Mouse (Mus musculus) lung, embryonic 14.5 days (tissue): ENCODE data around the gene Elfn2. TPM values are rescaled to one million over a fixed set of nuclear protein-coding genes. Genes with fewer than 3 reads are reported as not detected.

ENCODE experiments used
- ATAC-seq: fragments of 200-750 bp; cut with Nextera tagmentation; 2 replicates; pipeline ENCODE4 v1.8.0; 2017; ENCODE audit warnings: mild to moderate bottlenecking, moderate TSS enrichment, moderate library complexity; ENCODE audit not compliant: insufficient read depth
- DNase-seq: peaks from one replicate; pipeline ENCODE4 v3.0.0-alpha.2; 2015
- H3K27ac ChIP-seq: fragments of 300-500 bp; sonication (generic); 2 replicates; pipeline ENCODE4 v1.5.1; 2014; ENCODE audit warnings: low read depth, mild to moderate bottlenecking, moderate library complexity
- H3K27me3 ChIP-seq: fragments of 300-500 bp; sonication (generic); 2 replicates; pipeline ENCODE4 v1.6.1; 2014; ENCODE audit warnings: low read length, control low read depth; ENCODE audit not compliant: insufficient read depth
- H3K36me3 ChIP-seq: fragments of 300-500 bp; sonication (generic); 2 replicates; pipeline ENCODE4 v1.6.1; 2014; ENCODE audit warnings: control low read depth; ENCODE audit not compliant: insufficient read depth
- H3K4me1 ChIP-seq: fragments of 300-500 bp; sonication (generic); 2 replicates; pipeline ENCODE4 v1.6.1; 2014; ENCODE audit warnings: antibody characterized with exemption, control low read depth; ENCODE audit not compliant: insufficient read depth
- H3K4me2 ChIP-seq: fragments of 300-500 bp; sonication (generic); 2 replicates; pipeline ENCODE4 v1.6.1; 2014; ENCODE audit warnings: mild to moderate bottlenecking
- H3K4me3 ChIP-seq: fragments of 300-500 bp; sonication (generic); 2 replicates; pipeline ENCODE4 v1.5.1; 2014; ENCODE audit warnings: low read depth, low read length
- H3K9ac ChIP-seq: fragments of 300-500 bp; sonication (generic); 2 replicates; pipeline ENCODE4 v1.6.1; 2014
- H3K9me3 ChIP-seq: fragments of 300-500 bp; sonication (generic); 2 replicates; pipeline ENCODE4 v1.6.1; 2016; ENCODE audit warnings: low read depth, low read length, control low read depth
- CTCF ChIP-seq: IDR thresholded peaks from 2 replicates; pipeline ENCODE4 v1.5.1; 2016; ENCODE audit warnings: antibody characterized with exemption, low read depth
- WGBS: fragments of 180-500 bp; shearing (Covaris S2); extraction: QIAGEN DNeasy Blood & Tissue Kit; methylation state at CpG from one replicate; pipeline ENCODE4 v1.1.7; 2014; 5-methylcytosine and 5-hydroxymethylcytosine counted together
- polyA plus RNA-seq: library from polyadenylated mRNA; unstranded; fragments of >200 nt; fragmentation: Nextera tagmentation; extraction: Ambion mirVana; gene quantifications from 2 replicates; pipeline ENCODE4 v1.2.1, GENCODE M21; 2014

Elfn2 gene
- polyA plus RNA-seq, 1 experiment from 2014 or later, result 0.08 TPM

DNA sequence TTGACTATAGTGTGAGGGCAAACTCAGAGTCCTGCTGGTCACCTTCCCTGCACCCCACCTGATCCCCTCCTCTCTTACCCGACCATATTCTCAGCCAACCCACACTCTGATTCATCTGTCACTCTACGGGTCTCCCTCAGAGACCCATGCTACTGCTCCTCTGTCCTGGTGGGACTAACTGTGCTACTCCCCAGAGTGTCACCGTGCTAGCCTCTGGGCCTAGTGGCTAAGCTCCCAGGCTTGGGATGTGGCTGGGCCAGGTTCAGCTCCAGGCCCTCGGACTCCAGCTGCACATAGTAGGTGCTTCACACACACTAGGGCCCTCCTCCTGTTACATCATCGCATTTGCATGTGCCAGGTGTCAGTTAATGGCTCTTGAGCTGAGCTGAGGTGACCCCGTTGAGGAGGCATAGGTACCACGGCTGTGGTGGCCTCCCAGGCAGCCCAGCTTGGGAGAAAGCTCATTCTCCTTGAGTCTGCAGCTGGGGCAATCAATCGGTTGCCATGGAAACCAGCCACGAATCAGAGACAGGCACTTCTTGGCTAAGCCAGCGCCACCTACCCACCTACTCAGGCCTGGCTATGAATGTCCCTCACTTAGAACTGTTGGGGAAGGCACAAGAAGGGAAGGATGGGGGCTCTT is 84.4 kb downstream of the Elfn2 start:
- Histone ChIP-seq H3K4me2 (no peak overlapping the region), H3K27me3 (no peaks in the 10 kb centered on the region), H3K27ac (no peak overlapping the region), H3K36me3 (no peaks in the 10 kb centered on the region), H3K9me3 (no peaks in the 10 kb centered on the region), H3K4me1 (no peaks in the 10 kb centered on the region), H3K4me3 (no peak overlapping the region), H3K9ac (no peak overlapping the region)
- 0 out of 2 replicates have a peak, but pooled peaks have one; percentile 1 for TF ChIP-seq CTCF
- DNase-seq (peak; percentile 77), ATAC-seq (no peak)
- WGBS, result 32% methylated on average over 10 of the region's 10 CpGs

DNA sequence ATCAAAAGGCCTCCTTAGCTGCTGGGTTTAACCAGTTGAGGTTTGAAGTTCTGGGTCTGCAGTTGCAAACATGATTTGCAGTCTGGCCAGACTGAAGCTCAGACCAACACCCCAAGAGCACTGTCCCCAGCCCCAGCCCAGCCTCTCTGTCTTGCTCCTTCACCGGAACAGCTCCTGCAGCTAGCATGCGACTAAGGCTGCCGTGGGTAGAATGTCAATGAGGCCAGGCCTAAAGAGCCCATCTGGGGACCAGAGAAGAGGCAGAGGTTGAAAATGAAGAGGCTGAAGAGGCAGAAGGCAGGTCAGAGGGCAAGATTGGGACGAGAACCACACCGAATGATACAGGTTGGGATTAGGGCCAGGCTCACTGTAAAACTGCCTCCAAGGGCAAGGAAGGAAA is 85.2 kb downstream of the Elfn2 start:
- Histone ChIP-seq H3K4me2 (no peak overlapping the region), H3K27ac (no peak overlapping the region), H3K4me1 (no peaks in the 10 kb centered on the region), H3K9me3 (no peaks in the 10 kb centered on the region), H3K36me3 (no peaks in the 10 kb centered on the region), H3K4me3 (no peak overlapping the region), H3K27me3 (no peaks in the 10 kb centered on the region), H3K9ac (no peak overlapping the region)
- no peak for TF ChIP-seq CTCF
- DNase-seq, result no peak
- ATAC-seq, result no peak
- WGBS, result 64% methylated on average over 5 of the region's 5 CpGs

DNA sequence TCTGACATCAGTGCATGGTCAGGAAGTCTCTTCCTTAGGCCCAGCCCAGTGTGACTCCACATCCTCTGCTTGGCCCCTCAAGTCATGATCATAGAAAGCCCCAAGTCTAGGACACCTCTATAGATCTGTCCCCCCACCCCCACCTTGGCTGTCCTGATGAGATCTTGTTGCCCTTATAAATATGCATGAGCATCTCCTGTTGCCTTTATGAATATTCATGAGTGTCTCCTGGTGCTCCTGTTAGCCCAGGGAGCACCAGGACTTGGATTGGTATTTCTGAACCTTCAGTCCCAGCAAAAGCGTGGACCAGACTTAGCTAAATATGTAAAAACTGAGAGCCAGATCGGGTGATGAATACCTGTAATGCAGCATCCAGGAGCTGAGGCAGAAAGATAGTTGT is 86.2 kb downstream of the Elfn2 start:
- DNase-seq (no peak), ATAC-seq (no peak)
- no peak overlapping the region for H3K4me2 ChIP-seq
- H3K4me3 ChIP-seq, result no peak overlapping the region
- no peaks in the 10 kb centered on the region for H3K27me3 ChIP-seq
- no peak overlapping the region for H3K27ac ChIP-seq
- no peak overlapping the region for H3K9ac ChIP-seq
- no peaks in the 10 kb centered on the region for H3K9me3 ChIP-seq
- TF ChIP-seq CTCF, result no peak
- H3K36me3 ChIP-seq, result no peaks in the 10 kb centered on the region
- H3K4me1 ChIP-seq, result no peaks in the 10 kb centered on the region
- 69% methylated on average over 2 of the region's 2 CpGs for WGBS

DNA sequence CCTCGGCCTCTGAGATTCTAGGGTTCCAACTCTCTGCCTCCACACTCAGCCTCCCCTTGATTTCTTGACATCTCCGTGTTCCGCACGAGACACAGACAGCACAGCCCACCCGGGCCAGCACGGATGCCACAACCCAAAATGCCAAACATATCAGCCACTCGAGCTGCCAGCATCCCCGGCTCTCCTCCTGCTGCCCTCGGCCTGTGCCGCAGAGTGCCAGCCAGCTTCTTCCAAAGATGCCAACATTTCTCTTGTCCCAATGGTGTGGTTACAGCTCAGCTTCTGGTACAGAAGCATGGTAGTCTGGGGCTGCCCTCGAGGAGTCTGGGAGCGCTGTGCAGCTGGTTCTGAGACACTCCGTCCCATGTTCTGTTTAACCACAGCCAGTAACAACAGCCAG is 92.3 kb downstream of the Elfn2 start:
- Histone ChIP-seq H3K36me3 (no peaks in the 10 kb centered on the region), H3K9ac (no peak overlapping the region), H3K9me3 (no peaks in the 10 kb centered on the region), H3K4me1 (no peaks in the 10 kb centered on the region), H3K27me3 (no peaks in the 10 kb centered on the region), H3K27ac (no peak overlapping the region), H3K4me3 (no peak overlapping the region), H3K4me2 (no peak overlapping the region)
- TF ChIP-seq CTCF, result no peak
- ATAC-seq (no peak), DNase-seq (no peak)
- 82% methylated on average over 13 of the region's 13 CpGs for WGBS

DNA sequence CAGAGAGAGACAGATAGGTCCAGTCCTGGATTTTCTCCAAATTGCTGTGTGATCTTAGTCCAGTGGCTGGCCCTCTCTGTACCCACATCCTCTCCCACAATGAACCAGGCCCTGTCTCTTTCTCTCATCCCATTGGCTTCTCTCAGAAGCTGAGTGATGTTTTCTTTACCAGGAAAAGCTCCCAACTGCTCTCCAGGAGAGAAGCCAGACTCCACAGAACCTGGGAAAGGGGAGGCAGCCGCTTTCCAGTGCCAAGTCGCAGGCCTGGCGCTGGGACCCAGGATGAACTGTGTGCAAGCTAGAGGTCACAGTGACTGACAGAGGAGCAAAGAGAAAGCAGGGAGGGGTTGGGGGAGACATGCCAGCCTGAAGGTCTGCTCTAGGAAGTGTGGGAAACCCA is 93.6 kb downstream of the Elfn2 start:
- Histone ChIP-seq H3K9ac (no peak overlapping the region), H3K9me3 (no peaks in the 10 kb centered on the region), H3K4me1 (no peaks in the 10 kb centered on the region), H3K27me3 (no peaks in the 10 kb centered on the region), H3K27ac (no peak overlapping the region; the same call in 1 of the 2 replicates), H3K36me3 (no peaks in the 10 kb centered on the region), H3K4me3 (no peak overlapping the region), H3K4me2 (no peak overlapping the region)
- no peak for TF ChIP-seq CTCF
- DNase-seq, result no peak
- no peak for ATAC-seq
- 75% methylated on average over 3 of the region's 3 CpGs for WGBS

DNA sequence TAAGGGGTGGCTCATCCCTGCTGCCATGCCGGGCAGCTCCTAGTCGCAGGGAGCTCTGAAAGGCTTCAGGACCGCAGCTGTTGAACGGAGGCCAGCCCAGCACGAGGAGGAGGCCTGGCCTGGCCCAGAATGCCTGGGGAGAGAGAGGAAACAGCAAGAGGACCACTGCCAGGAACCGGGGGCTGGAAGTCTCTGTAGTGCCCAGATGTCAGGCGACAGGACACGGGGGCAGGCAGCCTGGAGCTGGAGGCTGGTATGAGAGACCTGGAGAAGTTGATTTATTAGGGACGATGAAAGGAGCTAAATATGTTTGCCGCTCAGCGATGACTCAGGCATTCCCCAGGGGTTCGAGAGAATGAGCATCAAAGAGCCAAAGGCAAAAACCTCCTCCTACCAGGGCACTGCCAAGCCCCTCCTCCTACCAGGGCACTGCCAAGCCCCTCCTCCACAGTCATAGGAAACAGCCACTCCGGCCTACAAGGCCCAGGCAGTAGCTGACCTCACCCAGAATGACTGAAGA is 94.1 kb downstream of the Elfn2 start:
- no peaks in the 10 kb centered on the region for H3K4me1 ChIP-seq
- no peak for TF ChIP-seq CTCF
- H3K4me3 ChIP-seq, result no peak overlapping the region
- peak; percentile 83 for ATAC-seq
- H3K9me3 ChIP-seq, result no peaks in the 10 kb centered on the region
- WGBS, result 39% methylated on average over 13 of the region's 13 CpGs
- peak; percentile 82 for DNase-seq
- H3K9ac ChIP-seq, result no peak overlapping the region
- no peak overlapping the region for H3K4me2 ChIP-seq
- no peaks in the 10 kb centered on the region for H3K27me3 ChIP-seq
- H3K36me3 ChIP-seq, result no peaks in the 10 kb centered on the region
- H3K27ac ChIP-seq, result peak overlapping the region; percentile 54; the same call in 1 of the 2 replicates

DNA sequence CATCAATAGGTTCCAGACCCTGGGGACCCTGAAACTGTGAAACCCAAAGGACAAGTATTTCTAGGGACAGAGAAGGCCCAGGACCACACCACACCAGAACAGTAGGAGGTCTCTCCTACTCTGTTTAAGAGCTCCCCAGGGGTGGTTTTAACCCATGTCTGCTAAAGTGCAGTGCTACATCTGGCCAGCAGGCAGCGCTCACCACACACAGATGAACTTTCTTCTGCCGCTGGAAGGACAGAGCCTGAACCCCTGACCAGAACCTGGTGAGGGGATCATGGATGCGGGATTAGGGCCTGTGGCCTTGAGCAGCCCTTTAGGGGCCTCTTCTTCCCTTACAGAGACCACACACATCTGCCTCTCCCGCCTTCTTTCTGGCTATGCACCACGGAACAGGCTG is 95.1 kb downstream of the Elfn2 start:
- H3K36me3 ChIP-seq, result no peaks in the 10 kb centered on the region
- no peak overlapping the region for H3K9ac ChIP-seq
- H3K4me1 ChIP-seq, result no peaks in the 10 kb centered on the region
- no peaks in the 10 kb centered on the region for H3K9me3 ChIP-seq
- no peak for ATAC-seq
- WGBS, result 14% methylated on average over 5 of the region's 5 CpGs
- H3K4me2 ChIP-seq, result no peak overlapping the region
- peak; percentile 88 for DNase-seq
- no peak overlapping the region for H3K27ac ChIP-seq
- H3K27me3 ChIP-seq, result no peaks in the 10 kb centered on the region
- peak; percentile 95 for TF ChIP-seq CTCF
- no peak overlapping the region for H3K4me3 ChIP-seq

Other genes with a start within 250 kb of the Elfn2 start
- 0.12 TPM in 1 of 2 replicates, not detected in the other for gene Il2rb, start 223.5 kb downstream of the Elfn2 start, polyA plus RNA-seq
- gene C1qtnf6, start 187.4 kb downstream of the Elfn2 start, polyA plus RNA-seq, result 39.8 and 40.7 TPM in 2 replicates
- 0.08 TPM in 1 of 2 replicates, not detected in the other for gene Sstr3, start 174.1 kb downstream of the Elfn2 start, polyA plus RNA-seq
- gene Rac2, start 146.0 kb downstream of the Elfn2 start, polyA plus RNA-seq, result 12.2 and 16.2 TPM in 2 replicates
- gene Cyth4, start 121.7 kb downstream of the Elfn2 start, polyA plus RNA-seq, result 4.2 and 4.9 TPM in 2 replicates
- 28.7 and 34.3 TPM in 2 replicates for gene Mfng, start 54.7 kb upstream of the Elfn2 start, polyA plus RNA-seq
- 7.8 and 8.5 TPM in 2 replicates for gene Card10, start 84.3 kb upstream of the Elfn2 start, polyA plus RNA-seq
- gene Cdc42ep1, start 123.9 kb upstream of the Elfn2 start, polyA plus RNA-seq, result 93.2 and 101 TPM in 2 replicates
- gene Lgals2, start 136.8 kb upstream of the Elfn2 start, polyA plus RNA-seq, result 0.34 TPM in 1 of 2 replicates, not detected in the other
- gene Gga1, start 158.4 kb upstream of the Elfn2 start, polyA plus RNA-seq, result 50.9 and 57.0 TPM in 2 replicates
- 0.18 and 0.70 TPM in 2 replicates for gene Gm49510, start 180.9 kb upstream of the Elfn2 start, polyA plus RNA-seq
- gene Sh3bp1, start 181.0 kb upstream of the Elfn2 start, polyA plus RNA-seq, result 43.5 and 43.9 TPM in 2 replicates
- 17.9 and 21.9 TPM in 2 replicates for gene Pdxp, start 195.1 kb upstream of the Elfn2 start, polyA plus RNA-seq
- 799 and 855 TPM in 2 replicates for gene Lgals1, start 208.0 kb upstream of the Elfn2 start, polyA plus RNA-seq
- gene Nol12, start 216.2 kb upstream of the Elfn2 start, polyA plus RNA-seq, result 52.8 and 57.4 TPM in 2 replicates
- 47.5 and 49.2 TPM in 2 replicates for gene Triobp, start 229.0 kb upstream of the Elfn2 start, polyA plus RNA-seq